19 mouse cellular contexts compared by ENCODE assay signal in the genomic region with DNA sequence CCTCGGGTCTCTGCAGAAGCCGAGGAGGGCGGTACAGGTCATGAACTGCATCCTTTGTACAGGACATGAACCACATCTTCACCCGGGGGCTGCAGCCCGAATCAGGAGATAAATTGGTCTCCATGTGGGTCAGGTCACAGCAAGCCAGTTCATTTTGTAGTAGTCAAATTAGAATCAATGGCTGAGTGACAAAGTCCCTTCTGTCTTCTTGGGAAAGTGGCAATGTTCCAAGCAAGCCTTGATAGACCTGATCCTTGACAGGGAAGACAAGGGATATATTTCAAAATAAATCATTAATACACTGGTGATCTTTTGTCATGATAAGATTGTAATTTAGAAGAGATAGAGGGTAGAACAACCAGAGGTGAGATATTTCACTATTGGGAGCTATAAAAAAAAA. TPM values are rescaled to one million over a fixed set of nuclear protein-coding genes. Genes with fewer than 3 reads are reported as not detected.
DNase-seq lines count a peak whose midpoint lies in the region; ATAC-seq and TF ChIP-seq lines count a peak whose summit lies in the region.
"Had no signal": no experiment of that assay in that cellular context is flagged by ENCODE, and none has a peak within 500 bp of the region (broad histone marks: within the 10 kb centered on the region; RNA-seq: fewer than 3 reads in every experiment).

No protein-coding gene starts in this region.

- H3K4me3 ChIP-seq in kidney, adult 2 months (ENCODE audit: insufficient read depth, low read depth, low read length), result no peak overlapping the region
- no peak overlapping the region for H3K4me3 ChIP-seq in kidney, embryonic 14.5 days (ENCODE audit: low read length)
- no peak overlapping the region for H3K4me3 ChIP-seq in thymus, adult 2 months (ENCODE audit: control insufficient read depth, insufficient read depth, low read length)
- H3K4me3 ChIP-seq: embryonic facial prominence, embryonic 12.5 days; forebrain, embryonic 15.5 days; heart, embryonic 15.5 days; hindbrain, embryonic 15.5 days had no signal

- TF ChIP-seq POLR2A in kidney, adult 2 months (IDR thresholded peaks at IDR 0.05; ENCODE audit: low read depth, low read length), result no peak
- TF ChIP-seq POLR2A in thymus, adult 2 months (IDR thresholded peaks at IDR 0.05; ENCODE audit: control insufficient read depth, extremely low read depth, insufficient read depth, low read length, poor library complexity), result no peak

- ATAC-seq in kidney, embryonic 14.5 days (ENCODE audit: low FRiP score, low TSS enrichment), result no peak
- ATAC-seq: forebrain, embryonic 15.5 days had no signal

- H3K36me3 ChIP-seq in kidney, adult 2 months (ENCODE audit: control insufficient read depth, insufficient read depth, low read length), result no peaks in the 10 kb centered on the region
- H3K36me3 ChIP-seq in kidney, embryonic 14.5 days (ENCODE audit: control insufficient read depth, insufficient read depth, low read length), result no peaks in the 10 kb centered on the region
- H3K36me3 ChIP-seq in thymus, adult 2 months (ENCODE audit: control insufficient read depth, insufficient read depth, low read length), result no peaks in the 10 kb centered on the region
- H3K36me3 ChIP-seq: embryonic facial prominence, embryonic 12.5 days; forebrain, embryonic 15.5 days; heart, embryonic 15.5 days; hindbrain, embryonic 15.5 days had no signal

- no peaks in the 10 kb centered on the region for H3K9me3 ChIP-seq in kidney, embryonic 14.5 days (ENCODE audit: control insufficient read depth, low read length)
- H3K9me3 ChIP-seq: embryonic facial prominence, embryonic 12.5 days; forebrain, embryonic 15.5 days; heart, embryonic 15.5 days; hindbrain, embryonic 15.5 days had no signal

- TF ChIP-seq CTCF in kidney, adult 2 months (conservative IDR thresholded peaks at IDR 0.05; ENCODE audit: insufficient read depth, insufficient read length, low read depth, low read length), result no peak
- no peak for TF ChIP-seq CTCF in thymus, adult 2 months (IDR thresholded peaks at IDR 0.05; ENCODE audit: borderline replicate concordance, control insufficient read depth, extremely low read depth, insufficient read depth, low read length, poor library complexity)

- no peak overlapping the region for H3K27ac ChIP-seq in kidney, adult 2 months (ENCODE audit: insufficient read depth, low read depth, low read length)
- no peak overlapping the region for H3K27ac ChIP-seq in kidney, embryonic 14.5 days (ENCODE audit: low read depth, low read length)
- H3K27ac ChIP-seq in thymus, adult 2 months (ENCODE audit: control insufficient read depth, insufficient read depth, low read length), result peak overlapping the region; percentile 97
- H3K27ac ChIP-seq: embryonic facial prominence, embryonic 12.5 days; forebrain, embryonic 15.5 days; heart, embryonic 15.5 days; hindbrain, embryonic 15.5 days had no signal

- no peaks in the 10 kb centered on the region for H3K4me1 ChIP-seq in kidney, adult 2 months (ENCODE audit: control insufficient read depth, insufficient read depth, low read length)
- H3K4me1 ChIP-seq in kidney, embryonic 14.5 days (ENCODE audit: control insufficient read depth, insufficient read depth, low read length), result no peaks in the 10 kb centered on the region
- peaks cover 57% of the 10 kb centered on the region for H3K4me1 ChIP-seq in thymus, adult 2 months (replicated peaks; ENCODE audit: control insufficient read depth, insufficient read depth, low read length)
- H3K4me1 ChIP-seq: embryonic facial prominence, embryonic 12.5 days; forebrain, embryonic 15.5 days; heart, embryonic 15.5 days; hindbrain, embryonic 15.5 days had no signal

- H3K4me2 ChIP-seq in kidney, embryonic 14.5 days (replicated peaks; ENCODE audit: low read depth, low read length), result no peak overlapping the region
- H3K4me2 ChIP-seq: embryonic facial prominence, embryonic 12.5 days; forebrain, embryonic 15.5 days; heart, embryonic 11.5 days; heart, embryonic 15.5 days; hindbrain, embryonic 15.5 days had no signal

- H3K27me3 ChIP-seq in kidney, adult 2 months (replicated peaks; ENCODE audit: control insufficient read depth, insufficient read depth, low read length), result no peaks in the 10 kb centered on the region
- no peaks in the 10 kb centered on the region for H3K27me3 ChIP-seq in kidney, embryonic 14.5 days (ENCODE audit: control insufficient read depth, insufficient read depth, low read length)
- no peaks in the 10 kb centered on the region for H3K27me3 ChIP-seq in thymus, adult 2 months (ENCODE audit: control insufficient read depth, insufficient read depth, low read length)
- H3K27me3 ChIP-seq: CH12.LX; embryonic facial prominence, embryonic 12.5 days; forebrain, embryonic 15.5 days; heart, embryonic 15.5 days; hindbrain, embryonic 15.5 days had no signal

- 41% methylated on average over 5 of the region's 5 CpGs for WGBS in kidney, adult 2 months
- WGBS in kidney, embryonic 14.5 days, result 41% methylated on average over 5 of the region's 5 CpGs
- 83% methylated on average over 5 of the region's 5 CpGs for WGBS in thymus, adult 2 months

- H3K9ac ChIP-seq in kidney, embryonic 14.5 days (ENCODE audit: low read depth, low read length), result no peak overlapping the region
- H3K9ac ChIP-seq: embryonic facial prominence, embryonic 12.5 days; forebrain, embryonic 15.5 days; heart, embryonic 15.5 days; hindbrain, embryonic 15.5 days had no signal

- peak; percentile 76 for DNase-seq in heart, adult 11 months
- no peak for DNase-seq in heart, adult 8-10 months (ENCODE audit: low spot score)
- DNase-seq in kidney, adult 2 months, result peak; percentile 70
- no peak for DNase-seq in thymus, adult 2 months
- DNase-seq in thymus, postnatal 10 days (ENCODE audit: low spot score in 2 of 2), result no peak
- DNase-seq in kidney, postnatal 25 days, result peak; percentile 14 to 42
- DNase-seq in cerebellum, adult 11 months, result no peak
- DNase-seq: adrenal gland, adult 2 months; cerebellum, postnatal 25 days; gastrocnemius, postnatal 36 days; heart, adult 18-20 months; heart, postnatal 36 days had no signal

RNA-seq across cellular contexts. Expression of a gene that starts 9.6 kb away (rescaled TPM):
- 100 to 1,000 TPM; 234 to 273 (median 251) TPM for total RNA-seq in heart, adult 8-10 months (2022)
- 76.2 and 82.5 TPM in 2 replicates for polyA plus RNA-seq in kidney, adult 2 months (2012; rRNA removed)
- 139 and 141 TPM in 2 replicates for polyA plus RNA-seq in kidney, embryonic 14.5 days (2014; fragmentation: Nextera tagmentation; extraction: Ambion mirVana)
- 72.6 and 82.4 TPM in 2 replicates for polyA plus RNA-seq in thymus, adult 2 months (2012; rRNA removed)

Comparison
In these comparisons a context has a peak if more than half of its experiments do, and no peak if none do; other contexts are left out.
1. DNase-seq: peak in heart, adult 11 months (single experiment), kidney, adult 2 months (single experiment) and kidney, postnatal 25 days (2 of 2); none in heart, adult 8-10 months (single experiment), thymus, adult 2 months (single experiment), thymus, postnatal 10 days (0 of 2) and cerebellum, adult 11 months (single experiment).